Mouse (Mus musculus) lung, postnatal 36 days (tissue): ENCODE results near the gene Nrl.

Source experiments
- DNase-seq: peaks from one replicate; pipeline ENCODE4 v3.0.0; 2022; ENCODE audit warnings: mixed read lengths

Gene Nrl

GRCm38 (mm10) chr14:55524785-55525184, at the start of gene Nrl:
Gene Nrl (minus strand): TSS chr14:55524981.
- DNase-seq: no peak

- no peak for DNase-seq
These were observed 47.0 kb upstream of the Nrl start for GRCm38 (mm10) chr14:55571760-55572159.

GRCm38 (mm10) chr14:55570588-55570987, 45.8 kb upstream of the Nrl start:
- DNase-seq: no peak

- DNase-seq: no peak
These were observed 42.7 kb upstream of the Nrl start for GRCm38 (mm10) chr14:55567496-55567895.

GRCm38 (mm10) chr14:55565748-55566147, 41.0 kb upstream of the Nrl start:
- DNase-seq: no peak

GRCm38 (mm10) chr14:55563249-55563648, 38.5 kb upstream of the Nrl start:
- no peak for DNase-seq

- DNase-seq: no peak
These were observed 37.1 kb upstream of the Nrl start for GRCm38 (mm10) chr14:55561860-55562259.

- peak; percentile 100 for DNase-seq
These were observed 35.7 kb upstream of the Nrl start, which contains the start of gene A730061H03Rik for GRCm38 (mm10) chr14:55560202-55561073. Gene A730061H03Rik (minus strand): TSS chr14:55560406.

GRCm38 (mm10) chr14:55559799-55560201, 35.0 kb upstream of the Nrl start, which contains the start of gene Dcaf11:
Gene Dcaf11 (plus strand): TSS chr14:55560006.
- DNase-seq: peak; percentile 95

GRCm38 (mm10) chr14:55558740-55559448, 34.1 kb upstream of the Nrl start:
- DNase-seq: no peak

- DNase-seq: no peak
These were observed 32.8 kb upstream of the Nrl start for GRCm38 (mm10) chr14:55557587-55557986.

- peak; percentile 94 for DNase-seq
These were observed 32.2 kb upstream of the Nrl start for GRCm38 (mm10) chr14:55557003-55557402.

- no peak for DNase-seq
These were observed 31.0 kb upstream of the Nrl start for GRCm38 (mm10) chr14:55555788-55556187.

GRCm38 (mm10) chr14:55554635-55555034, 29.9 kb upstream of the Nrl start:
- DNase-seq: no peak

GRCm38 (mm10) chr14:55551794-55552193, 27.0 kb upstream of the Nrl start:
- DNase-seq: no peak

- no peak for DNase-seq
These were observed 26.6 kb upstream of the Nrl start for GRCm38 (mm10) chr14:55551347-55551746.

GRCm38 (mm10) chr14:55550191-55550590, 25.4 kb upstream of the Nrl start:
- DNase-seq: no peak

GRCm38 (mm10) chr14:55544334-55544733, 19.6 kb upstream of the Nrl start:
- no peak for DNase-seq

GRCm38 (mm10) chr14:55542268-55542667, 17.5 kb upstream of the Nrl start:
- no peak for DNase-seq

- DNase-seq: peak; percentile 85
These were observed 16.1 kb upstream of the Nrl start for GRCm38 (mm10) chr14:55540787-55541321.

GRCm38 (mm10) chr14:55540067-55540786, 15.4 kb upstream of the Nrl start, which contains the start of gene Pck2:
Gene Pck2 (plus strand): TSS chr14:55540266.
- peak; percentile 97 for DNase-seq

- peak; percentile 59 for DNase-seq
These were observed 11.4 kb upstream of the Nrl start for GRCm38 (mm10) chr14:55536116-55536745.
